ENCODE assay signal across 15 mouse cellular contexts in the genomic region with DNA sequence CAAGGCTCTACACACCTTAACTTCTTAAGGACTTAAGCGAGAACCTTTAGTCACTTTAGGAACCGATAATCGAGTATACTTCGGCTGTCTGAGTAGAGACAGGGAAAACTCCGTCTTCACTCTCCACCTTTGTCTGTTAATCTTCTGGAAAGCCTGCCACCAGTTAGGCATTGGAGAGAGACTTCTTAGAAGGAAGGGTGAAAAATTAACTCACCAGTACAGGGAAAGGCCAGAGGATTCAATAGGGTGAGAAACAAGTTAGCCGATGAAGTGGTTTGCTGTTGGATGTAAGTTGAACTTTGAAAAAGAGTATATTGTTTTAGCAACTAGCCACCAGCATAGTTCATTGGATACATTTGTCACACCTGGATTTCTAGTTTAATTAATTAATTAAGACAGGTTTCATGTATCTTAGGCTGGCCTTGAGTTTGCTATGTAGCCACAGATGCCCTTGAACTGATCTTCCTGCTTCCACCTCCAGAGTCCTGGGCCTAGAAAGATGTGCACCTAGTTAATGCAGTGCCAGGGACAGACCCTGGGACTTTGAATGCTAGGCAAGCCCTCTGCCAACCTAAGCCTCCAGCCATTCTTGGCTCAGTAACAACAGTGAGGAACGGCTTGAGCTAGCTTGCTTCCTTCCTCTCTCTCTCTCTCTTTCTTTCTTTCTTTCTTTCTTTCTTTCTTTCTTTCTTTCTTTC. TPM values are rescaled to one million over a fixed set of nuclear protein-coding genes. Genes with fewer than 3 reads are reported as not detected.
A peak's percentile ranks its signal among the peaks of the same experiment; 100 is the strongest.
DNase-seq lines count a peak whose midpoint lies in the region; ATAC-seq and TF ChIP-seq lines count a peak whose summit lies in the region.
"Had no signal": no experiment of that assay in that cellular context is flagged by ENCODE, and none has a peak within 500 bp of the region (broad histone marks: within the 10 kb centered on the region; RNA-seq: fewer than 3 reads in every experiment).

No protein-coding gene starts in this region.

- no peak for ATAC-seq in liver, postnatal 0 days
- no peak for ATAC-seq in liver, embryonic 12.5 days
- ATAC-seq: midbrain, embryonic 15.5 days had no signal

- H3K27ac ChIP-seq in liver, postnatal 0 days (ENCODE audit: low read depth): 0 out of 2 replicates have a peak overlapping the region, but pooled peaks have one; percentile 0
- no peak overlapping the region for H3K27ac ChIP-seq in liver, embryonic 12.5 days
- H3K27ac ChIP-seq: macrophage; midbrain, embryonic 15.5 days; neural tube, embryonic 12.5 days had no signal

- no peak overlapping the region for H3K4me2 ChIP-seq in liver, postnatal 0 days (ENCODE audit: low read depth, low read length)
- no peak overlapping the region for H3K4me2 ChIP-seq in liver, embryonic 12.5 days
- H3K4me2 ChIP-seq: midbrain, embryonic 15.5 days; neural tube, embryonic 12.5 days had no signal

- no peak overlapping the region for H3K4me3 ChIP-seq in liver, postnatal 0 days (ENCODE audit: low read depth, low read length)
- no peak overlapping the region for H3K4me3 ChIP-seq in liver, embryonic 12.5 days
- H3K4me3 ChIP-seq: midbrain, embryonic 15.5 days; neural tube, embryonic 12.5 days had no signal

- DNase-seq in cerebellum, postnatal 10 days: peak; percentile 28 to 38
- DNase-seq in cerebellum, postnatal 25 days: no peak
- DNase-seq in liver, postnatal 0 days: no peak
- DNase-seq in kidney, postnatal 14 days: peak; percentile 39
- no peak for DNase-seq in left cerebral cortex, postnatal 4 days
- no peak for DNase-seq in left cerebral cortex, postnatal 25 days (ENCODE audit: low spot score in 2 of 2)
- no peak for DNase-seq in spleen, adult 12 weeks (ENCODE audit: low spot score)
- DNase-seq: cerebellum, postnatal 14 days; spleen, adult 18-20 months; thymus, adult 18-20 months had no signal

- no peak for TF ChIP-seq CTCF in liver, postnatal 0 days (IDR thresholded peaks at IDR 0.05; ENCODE audit: low read depth)

- WGBS in liver, postnatal 0 days (ENCODE audit: insufficient replicate concordance): 79% methylated on average over 7 of the region's 7 CpGs
- WGBS in liver, embryonic 12.5 days (ENCODE audit: insufficient replicate concordance): 83% methylated on average over 7 of the region's 7 CpGs

- no peak for TF ChIP-seq EP300 in liver, postnatal 0 days (IDR thresholded peaks at IDR 0.05; ENCODE audit: low read depth)

- intact Hi-C loops in left cerebral cortex, postnatal 4 days (cut with DNase I): no loop called here
- intact Hi-C loops in left cerebral cortex, postnatal 25 days (cut with DNase I): no loop called here

- H3K36me3 ChIP-seq in liver, postnatal 0 days (replicated peaks; ENCODE audit: insufficient read depth, low read length): no peaks in the 10 kb centered on the region; the same call in 1 of the 2 replicates
- H3K36me3 ChIP-seq in liver, embryonic 12.5 days: 0 out of 2 replicates have a peak, but pooled peaks cover 3% of the 10 kb centered on the region
- H3K36me3 ChIP-seq: midbrain, embryonic 15.5 days; neural tube, embryonic 12.5 days had no signal

- H3K9me3 ChIP-seq in liver, postnatal 0 days (ENCODE audit: low read length): no peaks in the 10 kb centered on the region
- no peaks in the 10 kb centered on the region for H3K9me3 ChIP-seq in liver, embryonic 12.5 days (replicated peaks)
- H3K9me3 ChIP-seq: midbrain, embryonic 15.5 days; neural tube, embryonic 12.5 days had no signal

- no peak overlapping the region for H3K9ac ChIP-seq in liver, postnatal 0 days (replicated peaks)
- H3K9ac ChIP-seq in liver, embryonic 12.5 days: no peak overlapping the region
- H3K9ac ChIP-seq: midbrain, embryonic 15.5 days; neural tube, embryonic 12.5 days had no signal

- H3K4me1 ChIP-seq in liver, postnatal 0 days (ENCODE audit: insufficient read depth): peaks cover 23% of the 10 kb centered on the region
- H3K4me1 ChIP-seq in liver, embryonic 12.5 days: peaks cover 66% of the 10 kb centered on the region

- no peaks in the 10 kb centered on the region for H3K27me3 ChIP-seq in liver, postnatal 0 days (ENCODE audit: insufficient read depth, low read length)
- no peaks in the 10 kb centered on the region for H3K27me3 ChIP-seq in liver, embryonic 12.5 days (replicated peaks)
- H3K27me3 ChIP-seq: CH12.LX; midbrain, embryonic 15.5 days; neural tube, embryonic 12.5 days had no signal

RNA-seq across cellular contexts. Expression of a gene that starts 8.5 kb away (rescaled TPM):
- polyA plus RNA-seq in liver, postnatal 0 days (2015; fragmentation: Nextera tagmentation; extraction: Ambion mirVana): 14.1 and 15.4 TPM in 2 replicates
- polyA plus RNA-seq in liver, embryonic 12.5 days (2016; fragmentation: Nextera tagmentation; extraction: Ambion mirVana): 34.5 and 36.0 TPM in 2 replicates
- 100 to 1,000 TPM; 124 to 127 TPM for total RNA-seq in left cerebral cortex, postnatal 4 days (2021)
- total RNA-seq in left cerebral cortex, postnatal 25 days (2021): 100 to 1,000 TPM; 120 to 127 TPM

Comparison
In these comparisons a context has a peak if more than half of its experiments do, and no peak if none do; other contexts are left out.
1. DNase-seq: peak in cerebellum, postnatal 10 days (2 of 2) and kidney, postnatal 14 days (single experiment); none in cerebellum, postnatal 25 days (0 of 2), liver, postnatal 0 days (single experiment), left cerebral cortex, postnatal 4 days (single experiment), left cerebral cortex, postnatal 25 days (0 of 2) and spleen, adult 12 weeks (single experiment).